Mouse (Mus musculus) adrenal gland, postnatal 25 days (tissue): Measurements from ENCODE around the gene Ada. TPM values are rescaled to one million over a fixed set of nuclear protein-coding genes. Genes with fewer than 3 reads are reported as not detected.
A peak's percentile ranks its signal among the peaks of the same experiment; 100 is the strongest.

Source experiments
- DNase-seq: peaks from one replicate; pipeline ENCODE4 v3.0.0; 2021; ENCODE audit warnings: mixed read lengths
- long read RNA-seq: library from polyadenylated mRNA; stranded (forward); transcript quantifications from one replicate; pipeline ENCODE4 v2.0.0, GENCODE M21; 2021
- total RNA-seq: library from RNA; stranded (reverse); gene quantifications from 2 replicates; pipeline ENCODE4 v1.2.3, GENCODE M21; 2021

Ada gene
- total RNA-seq = 2.8 and 3.6 TPM in 2 replicates
- long read RNA-seq, partial matches to known transcripts = 1 of 5 reads
- long read RNA-seq, other reads (novel, unspliced or antisense) = 0 of 5 reads

- peak; percentile 80 for DNase-seq
Observed at GRCm38 (mm10) chr2:163749647-163750611, at the start of gene Ada. Gene Ada (minus strand): TSS chr2:163750239.

- DNase-seq = peak; percentile 28
Observed at GRCm38 (mm10) chr2:163798411-163798810, 48.4 kb upstream of the Ada start.

GRCm38 (mm10) chr2:163788484-163788883 lies 38.4 kb upstream of the Ada start:
- DNase-seq = peak; percentile 68

- peak; percentile 22 for DNase-seq
Observed at GRCm38 (mm10) chr2:163787709-163788108, 37.7 kb upstream of the Ada start.

GRCm38 (mm10) chr2:163787086-163787485 lies 37.0 kb upstream of the Ada start:
- no peak for DNase-seq

GRCm38 (mm10) chr2:163783901-163784300 lies 33.9 kb upstream of the Ada start:
- DNase-seq = no peak

GRCm38 (mm10) chr2:163783368-163783767 lies 33.3 kb upstream of the Ada start:
- no peak for DNase-seq

- no peak for DNase-seq
Observed at GRCm38 (mm10) chr2:163778896-163779295, 28.9 kb upstream of the Ada start.

GRCm38 (mm10) chr2:163777061-163777460 lies 27.0 kb upstream of the Ada start:
- no peak for DNase-seq

GRCm38 (mm10) chr2:163776661-163777060 lies 26.6 kb upstream of the Ada start:
- DNase-seq = no peak

GRCm38 (mm10) chr2:163770731-163771130 lies 20.7 kb upstream of the Ada start:
- DNase-seq = no peak

- no peak for DNase-seq
Observed at GRCm38 (mm10) chr2:163766890-163767289, 16.9 kb upstream of the Ada start.

GRCm38 (mm10) chr2:163766261-163766660 lies 16.2 kb upstream of the Ada start:
- DNase-seq = no peak

- no peak for DNase-seq
Observed at GRCm38 (mm10) chr2:163761402-163761801, 11.4 kb upstream of the Ada start.

- DNase-seq = no peak
Observed at GRCm38 (mm10) chr2:163760589-163760988, 10.6 kb upstream of the Ada start.

GRCm38 (mm10) chr2:163758146-163758545 lies 8.1 kb upstream of the Ada start:
- no peak for DNase-seq

GRCm38 (mm10) chr2:163756723-163757122 lies 6.7 kb upstream of the Ada start:
- DNase-seq = peak; percentile 41

- no peak for DNase-seq
Observed at GRCm38 (mm10) chr2:163754228-163754627, 4.2 kb upstream of the Ada start.

GRCm38 (mm10) chr2:163744801-163745570 lies 5.1 kb downstream of the Ada start:
- no peak for DNase-seq

GRCm38 (mm10) chr2:163743357-163743756 lies 6.7 kb downstream of the Ada start:
- DNase-seq = no peak

- no peak for DNase-seq
Observed at GRCm38 (mm10) chr2:163742656-163743055, 7.4 kb downstream of the Ada start.

GRCm38 (mm10) chr2:163735980-163736379 lies 14.1 kb downstream of the Ada start:
- DNase-seq = no peak

- DNase-seq = no peak
Observed at GRCm38 (mm10) chr2:163735163-163735562, 14.9 kb downstream of the Ada start.
